Comparison of ENCODE assay signal across 9 mouse cellular contexts in the genomic region with DNA sequence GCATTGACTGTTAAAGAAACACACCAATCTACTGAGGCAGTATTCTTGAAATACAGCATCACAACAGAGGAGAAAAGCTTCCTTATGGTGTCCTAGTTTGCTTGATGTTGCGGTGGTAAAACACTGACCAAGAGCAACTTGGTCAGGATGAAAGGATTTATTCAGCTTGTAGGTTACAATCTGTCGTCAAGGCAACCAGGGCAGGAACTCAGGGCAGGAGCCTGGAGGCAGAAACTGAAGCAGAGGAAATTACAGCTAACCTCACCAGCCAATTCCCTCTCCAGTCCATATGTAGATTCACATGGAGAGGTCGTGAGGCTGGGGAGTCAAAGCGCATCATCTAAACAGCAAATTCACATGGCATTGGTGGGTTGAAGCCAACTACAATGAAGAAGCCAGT.
A peak's percentile ranks its signal among the peaks of the same experiment; 100 is the strongest.
DNase-seq lines count a peak whose midpoint lies in the region; ATAC-seq lines count a peak whose summit lies in the region.
"Had no signal": no experiment of that assay in that cellular context is flagged by ENCODE, and none has a peak within 500 bp of the region (broad histone marks: within the 10 kb centered on the region; RNA-seq: fewer than 3 reads in every experiment).

No protein-coding gene starts in this region.

- peak; percentile 67 for ATAC-seq in neural tube, embryonic 11.5 days (ENCODE audit: insufficient read depth, low FRiP score, low TSS enrichment)
- ATAC-seq in hindbrain, embryonic 12.5 days (ENCODE audit: low FRiP score) = peak; percentile 59
- no peak for ATAC-seq in midbrain, embryonic 14.5 days (ENCODE audit: low FRiP score, low TSS enrichment)
- ATAC-seq in liver, embryonic 12.5 days = no peak

- 0 out of 2 replicates have a peak overlapping the region, but pooled peaks have one; percentile 1 for H3K4me2 ChIP-seq in neural tube, embryonic 11.5 days (ENCODE audit: low read depth)
- H3K4me2 ChIP-seq in hindbrain, embryonic 12.5 days (replicated peaks) = no peak overlapping the region
- H3K4me2 ChIP-seq in midbrain, embryonic 14.5 days (ENCODE audit: low read length) = peak overlapping the region; percentile 0; the same call in 1 of the 2 replicates
- no peak overlapping the region for H3K4me2 ChIP-seq in liver, embryonic 12.5 days

- no peak overlapping the region for H3K4me3 ChIP-seq in neural tube, embryonic 11.5 days (ENCODE audit: low read depth, low read length)
- H3K4me3 ChIP-seq in hindbrain, embryonic 12.5 days = no peak overlapping the region
- H3K4me3 ChIP-seq in midbrain, embryonic 14.5 days (replicated peaks; ENCODE audit: low read depth, low read length) = no peak overlapping the region
- no peak overlapping the region for H3K4me3 ChIP-seq in liver, embryonic 12.5 days

- no peaks in the 10 kb centered on the region for H3K27me3 ChIP-seq in neural tube, embryonic 11.5 days (ENCODE audit: control insufficient read depth, insufficient read depth, low read length)
- no peaks in the 10 kb centered on the region for H3K27me3 ChIP-seq in hindbrain, embryonic 12.5 days
- no peaks in the 10 kb centered on the region for H3K27me3 ChIP-seq in midbrain, embryonic 14.5 days (ENCODE audit: control insufficient read depth, insufficient read depth, low read length)
- H3K27me3 ChIP-seq in liver, embryonic 12.5 days (replicated peaks) = no peaks in the 10 kb centered on the region

- no peaks in the 10 kb centered on the region for H3K9me3 ChIP-seq in neural tube, embryonic 11.5 days (ENCODE audit: control insufficient read depth, low read length)
- no peaks in the 10 kb centered on the region for H3K9me3 ChIP-seq in hindbrain, embryonic 12.5 days (replicated peaks)
- no peaks in the 10 kb centered on the region for H3K9me3 ChIP-seq in midbrain, embryonic 14.5 days (ENCODE audit: control insufficient read depth, low read length)
- H3K9me3 ChIP-seq in liver, embryonic 12.5 days (replicated peaks) = no peaks in the 10 kb centered on the region

- peak overlapping the region; percentile 1; the same call in 1 of the 2 replicates for H3K27ac ChIP-seq in neural tube, embryonic 11.5 days (ENCODE audit: low read depth, low read length)
- peak overlapping the region; percentile 13; the same call in 1 of the 2 replicates for H3K27ac ChIP-seq in hindbrain, embryonic 12.5 days
- H3K27ac ChIP-seq in midbrain, embryonic 14.5 days (replicated peaks; ENCODE audit: low read depth, low read length) = peak overlapping the region; percentile 61
- H3K27ac ChIP-seq in liver, embryonic 12.5 days = no peak overlapping the region

- H3K9ac ChIP-seq in neural tube, embryonic 11.5 days (ENCODE audit: low read length) = no peak overlapping the region
- H3K9ac ChIP-seq in hindbrain, embryonic 12.5 days = no peak overlapping the region
- H3K9ac ChIP-seq in midbrain, embryonic 14.5 days (replicated peaks; ENCODE audit: low read length) = no peak overlapping the region
- H3K9ac ChIP-seq in liver, embryonic 12.5 days = no peak overlapping the region

- peak; percentile 46 for DNase-seq in neural tube, embryonic 11.5 days (ENCODE audit: low spot score)
- DNase-seq in neural tube, embryonic 10.5 days (ENCODE audit: extremely low spot score, low spot score) = no peak
- peak; percentile 56 for DNase-seq in midbrain, embryonic 14.5 days
- DNase-seq in frontal cortex, postnatal 10 days (ENCODE audit: low spot score in 2 of 2) = no peak
- DNase-seq in layer of hippocampus, adult 8-10 months (ENCODE audit: low spot score in 2 of 2) = no peak
- DNase-seq: cerebellum, postnatal 14 days; heart, postnatal 36 days had no signal

- no peaks in the 10 kb centered on the region for H3K36me3 ChIP-seq in neural tube, embryonic 11.5 days (ENCODE audit: control insufficient read depth, insufficient read depth, low read length)
- H3K36me3 ChIP-seq in hindbrain, embryonic 12.5 days = no peaks in the 10 kb centered on the region
- no peaks in the 10 kb centered on the region for H3K36me3 ChIP-seq in midbrain, embryonic 14.5 days (ENCODE audit: control insufficient read depth, insufficient read depth, low read length)
- H3K36me3 ChIP-seq in liver, embryonic 12.5 days = no peaks in the 10 kb centered on the region

- H3K4me1 ChIP-seq in neural tube, embryonic 11.5 days (ENCODE audit: control insufficient read depth, insufficient read depth, low read length) = peaks cover 5% of the 10 kb centered on the region
- peaks cover 17% of the 10 kb centered on the region for H3K4me1 ChIP-seq in hindbrain, embryonic 12.5 days
- H3K4me1 ChIP-seq in midbrain, embryonic 14.5 days (ENCODE audit: control insufficient read depth, insufficient read depth, low read length) = peaks cover 12% of the 10 kb centered on the region
- no peaks in the 10 kb centered on the region for H3K4me1 ChIP-seq in liver, embryonic 12.5 days

- WGBS in neural tube, embryonic 11.5 days = 31% methylated on average over 4 of the region's 4 CpGs
- WGBS in hindbrain, embryonic 12.5 days = 34% methylated on average over 4 of the region's 4 CpGs
- WGBS in midbrain, embryonic 14.5 days = 20% methylated on average over 4 of the region's 4 CpGs
- 60% methylated on average over 4 of the region's 4 CpGs for WGBS in liver, embryonic 12.5 days (ENCODE audit: insufficient replicate concordance)

Comparison
In these comparisons a context has a peak if more than half of its experiments do, and no peak if none do; other contexts are left out.
1. DNase-seq: peak in neural tube, embryonic 11.5 days (single experiment) and midbrain, embryonic 14.5 days (single experiment); none in neural tube, embryonic 10.5 days (single experiment), frontal cortex, postnatal 10 days (0 of 2) and layer of hippocampus, adult 8-10 months (0 of 2).
2. ATAC-seq: peak in neural tube, embryonic 11.5 days (single experiment) and hindbrain, embryonic 12.5 days (single experiment); none in midbrain, embryonic 14.5 days (single experiment) and liver, embryonic 12.5 days (single experiment).
3. H3K4me2 ChIP-seq: peak in neural tube, embryonic 11.5 days (single experiment) and midbrain, embryonic 14.5 days (single experiment); none in hindbrain, embryonic 12.5 days (single experiment) and liver, embryonic 12.5 days (single experiment).